Mouse (Mus musculus): ENCODE measurements around the gene Gpr55. TPM values are rescaled to one million over a fixed set of nuclear protein-coding genes. Genes with fewer than 3 reads are reported as not detected.

The Gpr55 gene
- polyA plus RNA-seq, 1 experiment: 2.1 TPM

DNA sequence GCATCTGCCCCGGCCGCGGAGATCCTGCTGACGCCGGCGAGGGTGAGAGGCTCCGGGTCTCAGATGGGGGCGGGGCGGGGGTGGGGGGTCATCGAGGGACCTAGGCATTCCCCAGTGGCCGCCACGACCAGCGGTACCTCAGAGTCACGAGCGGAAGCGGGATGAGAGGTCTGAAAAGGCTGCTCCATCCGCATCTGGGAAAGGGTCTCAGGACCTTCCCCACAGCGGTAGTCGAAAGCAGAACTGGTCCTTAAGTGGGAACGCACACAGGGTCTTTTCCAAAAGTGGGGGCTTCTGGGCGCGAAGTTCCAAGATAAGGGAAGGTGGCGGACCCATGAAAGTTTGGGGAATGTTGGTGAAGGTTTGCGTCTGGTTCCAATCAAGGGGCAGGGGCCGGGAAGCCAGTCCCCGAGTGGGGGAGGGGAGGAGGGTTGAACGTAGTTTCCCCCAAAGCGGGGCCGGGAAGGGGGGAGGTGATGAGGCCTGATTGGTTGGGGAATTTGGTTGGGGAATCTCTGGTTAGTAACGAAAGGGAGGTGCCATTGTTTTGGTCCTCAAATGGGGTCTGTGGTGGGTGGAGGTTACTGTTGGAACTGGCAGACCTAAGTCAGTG, 66.0 kb downstream of the Gpr55 start:
- peaks cover 6% of the 10 kb centered on the region; the same call in 1 of the 2 replicates for H3K4me1 ChIP-seq (ENCODE audit: control insufficient read depth, insufficient read depth, insufficient read length)
- 2% methylated on average over 30 of the region's 30 CpGs for WGBS
- no peak for DNase-seq (ENCODE audit: low read depth in 1 of 2, low spot score in 2 of 2)
- TF ChIP-seq CTCF (IDR thresholded peaks at IDR 0.05; ENCODE audit: extremely low read depth, insufficient read depth, insufficient read length, insufficient replicate concordance): no peak
- TF ChIP-seq POLR2A (IDR thresholded peaks at IDR 0.05; ENCODE audit: low read depth, low read length): no peak
- H3K36me3 ChIP-seq (ENCODE audit: control insufficient read depth, insufficient read depth, low read length): no peaks in the 10 kb centered on the region
- peak overlapping the region; percentile 74 for H3K4me3 ChIP-seq (ENCODE audit: extremely low read depth, insufficient read depth, insufficient read length)
- H3K27ac ChIP-seq (ENCODE audit: insufficient read depth, low read length): peak overlapping the region; percentile 64
- H3K27me3 ChIP-seq (ENCODE audit: control insufficient read depth, insufficient read depth, low read length): no peaks in the 10 kb centered on the region

DNA sequence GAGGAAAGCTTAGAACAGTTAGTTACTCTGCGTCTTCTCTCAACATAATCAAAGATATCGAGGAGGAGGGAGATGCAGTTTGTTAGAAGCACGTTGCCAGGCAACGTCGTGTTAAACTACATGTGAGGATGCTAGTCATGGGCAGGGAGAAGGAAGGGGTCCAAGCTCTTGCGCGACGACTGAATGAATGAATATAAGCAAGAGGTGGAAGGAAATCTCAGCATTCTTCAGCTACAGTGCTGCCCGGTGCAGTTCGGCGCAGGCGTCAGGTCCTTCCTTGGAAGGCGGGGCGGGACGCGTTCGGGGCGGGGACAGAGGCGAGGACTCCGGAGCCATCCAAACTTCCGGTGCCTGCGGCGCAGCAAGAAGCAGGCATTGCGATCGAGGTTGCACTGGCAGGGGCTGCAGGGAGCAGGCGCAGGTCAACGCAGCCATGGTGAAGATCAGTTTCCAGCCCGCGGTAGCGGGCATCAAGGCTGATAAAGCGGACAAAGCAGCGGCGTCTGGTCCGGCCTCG, 66.5 kb downstream of the Gpr55 start, which contains the start of gene Itm2c:
Itm2c (plus strand) TSS at position 51 of the 517 bp plus-strand sequence.
- H3K27ac ChIP-seq (ENCODE audit: insufficient read depth, low read length): peak within 1 kb of the TSS; percentile 64
- DNase-seq (ENCODE audit: low read depth in 1 of 2, low spot score in 2 of 2): peak; percentile 26 to 71
- WGBS: 1% methylated on average over 34 of the region's 35 CpGs
- peaks cover 6% of the 10 kb centered on the region; the same call in 1 of the 2 replicates for H3K4me1 ChIP-seq (ENCODE audit: control insufficient read depth, insufficient read depth, insufficient read length)
- peak within 1 kb of the TSS; percentile 74 for H3K4me3 ChIP-seq (ENCODE audit: extremely low read depth, insufficient read depth, insufficient read length)
- H3K36me3 ChIP-seq (ENCODE audit: control insufficient read depth, insufficient read depth, low read length): no peaks in the 10 kb centered on the region
- no peak for TF ChIP-seq CTCF (IDR thresholded peaks at IDR 0.05; ENCODE audit: extremely low read depth, insufficient read depth, insufficient read length, insufficient replicate concordance)
- peak; percentile 26; the same call in 1 of the 2 replicates for TF ChIP-seq POLR2A (IDR thresholded peaks at IDR 0.05; ENCODE audit: low read depth, low read length)
- no peaks in the 10 kb centered on the region for H3K27me3 ChIP-seq (ENCODE audit: control insufficient read depth, insufficient read depth, low read length)

Other genes with a start within 250 kb of the Gpr55 start
- gene A630001G21Rik, start 182.4 kb downstream of the Gpr55 start, polyA plus RNA-seq (2012; rRNA removed): 21.3 and 28.4 TPM in 2 replicates
- gene Cab39, start 167.6 kb downstream of the Gpr55 start, polyA plus RNA-seq (2012; rRNA removed): 24.1 and 25.0 TPM in 2 replicates
- gene Itm2c, start 66.7 kb downstream of the Gpr55 start, polyA plus RNA-seq (2012; rRNA removed): 136 and 141 TPM in 2 replicates
- gene 4933407L21Rik, start 32.5 kb downstream of the Gpr55 start, polyA plus RNA-seq (2012; rRNA removed): 0.13 and 0.16 TPM in 2 replicates
- not detected in 2 replicates for gene Spata3, start 55.8 kb upstream of the Gpr55 start, polyA plus RNA-seq (2012; rRNA removed)
- 0.07 TPM in 1 of 2 replicates, not detected in the other for gene 2810459M11Rik, start 84.9 kb upstream of the Gpr55 start, polyA plus RNA-seq (2012; rRNA removed)
- 19.8 and 21.1 TPM in 2 replicates for gene Psmd1, start 103.4 kb upstream of the Gpr55 start, polyA plus RNA-seq (2012; rRNA removed)
- not detected in 2 replicates for gene Htr2b, start 151.0 kb upstream of the Gpr55 start, polyA plus RNA-seq (2012; rRNA removed)
- 0.15 TPM in 1 of 2 replicates, not detected in the other for gene Gm21972, start 172.6 kb upstream of the Gpr55 start, polyA plus RNA-seq (2012; rRNA removed)
- 2.7 and 2.9 TPM in 2 replicates for gene Armc9, start 193.8 kb upstream of the Gpr55 start, polyA plus RNA-seq (2012; rRNA removed)

Data from spleen, adult 2 months (tissue).